Mouse (Mus musculus): ENCODE measurements around the gene Cep41.

Gene Cep41

GRCm38 (mm10) chr6:30693350-30693991, at the start of gene Cep41:
Cep41 (minus strand) TSS chr6:30693749.
- peak; percentile 97 for DNase-seq

GRCm38 (mm10) chr6:30739177-30739747, 45.7 kb upstream of the Cep41 start:
- peak; percentile 70 for DNase-seq

GRCm38 (mm10) chr6:30738464-30739006, 45.0 kb upstream of the Cep41 start:
- no peak for DNase-seq

- peak; percentile 88 for DNase-seq
Observed at GRCm38 (mm10) chr6:30737548-30738463, 44.3 kb upstream of the Cep41 start.

- DNase-seq: peak; percentile 87
Observed at GRCm38 (mm10) chr6:30736864-30737547, 43.5 kb upstream of the Cep41 start.

DNA sequence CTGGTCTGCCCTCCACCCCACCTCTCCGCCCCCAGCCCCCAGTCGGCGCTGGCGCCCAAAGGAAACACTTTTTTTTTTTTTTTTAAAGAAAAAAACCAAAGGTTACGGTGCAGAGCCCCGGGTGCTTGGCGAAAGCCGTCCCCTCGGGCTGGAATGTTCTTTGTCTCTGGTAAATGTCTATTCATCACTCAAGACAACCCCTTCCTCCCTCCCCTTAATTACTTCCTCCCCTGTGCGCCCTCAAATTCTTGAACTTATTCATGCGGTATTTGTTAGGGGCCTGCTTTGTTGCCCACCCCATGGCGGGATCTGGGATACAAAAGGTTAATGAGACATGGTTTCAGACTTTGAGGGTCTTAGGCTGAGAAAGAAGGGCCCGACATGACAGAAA, 42.8 kb upstream of the Cep41 start:
- DNase-seq: peak; percentile 46

- no peak for DNase-seq
Observed at GRCm38 (mm10) chr6:30735728-30736371, 42.3 kb upstream of the Cep41 start.

DNA sequence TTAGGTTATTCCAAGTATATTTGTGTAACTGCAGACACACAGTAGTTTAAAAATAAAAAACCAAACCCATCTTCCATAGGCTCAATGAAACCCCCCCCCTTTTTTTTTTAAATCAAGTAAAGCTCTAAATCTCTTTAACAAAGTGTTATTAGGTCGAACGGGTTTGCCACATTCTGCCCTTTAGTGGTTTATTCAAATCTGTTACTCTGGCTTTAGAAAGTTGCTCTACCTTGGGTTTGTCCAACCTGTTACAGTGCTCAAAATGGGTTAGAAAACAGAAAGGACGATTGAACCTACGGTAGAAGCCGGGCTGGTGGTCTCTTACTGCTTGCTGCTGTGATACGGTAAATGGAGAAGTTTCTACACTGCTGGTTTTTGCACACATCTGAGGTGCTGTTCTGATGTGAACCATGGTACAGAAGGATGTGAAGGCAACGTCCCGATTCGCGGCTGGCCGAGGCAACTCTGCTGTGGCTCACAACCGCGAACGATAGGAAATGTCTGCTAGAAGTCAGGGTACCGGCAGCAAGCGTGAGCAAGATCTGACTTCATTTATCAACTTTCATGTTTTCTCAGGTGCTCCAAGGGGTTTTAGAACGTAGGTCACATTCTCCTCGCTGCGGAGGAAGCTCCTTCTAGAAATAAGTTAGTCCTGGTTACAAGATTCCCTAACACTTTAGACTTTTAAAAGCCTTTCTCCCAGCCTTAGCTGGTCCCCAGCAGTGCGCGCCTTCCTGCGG, 41.6 kb upstream of the Cep41 start:
- DNase-seq: no peak

DNA sequence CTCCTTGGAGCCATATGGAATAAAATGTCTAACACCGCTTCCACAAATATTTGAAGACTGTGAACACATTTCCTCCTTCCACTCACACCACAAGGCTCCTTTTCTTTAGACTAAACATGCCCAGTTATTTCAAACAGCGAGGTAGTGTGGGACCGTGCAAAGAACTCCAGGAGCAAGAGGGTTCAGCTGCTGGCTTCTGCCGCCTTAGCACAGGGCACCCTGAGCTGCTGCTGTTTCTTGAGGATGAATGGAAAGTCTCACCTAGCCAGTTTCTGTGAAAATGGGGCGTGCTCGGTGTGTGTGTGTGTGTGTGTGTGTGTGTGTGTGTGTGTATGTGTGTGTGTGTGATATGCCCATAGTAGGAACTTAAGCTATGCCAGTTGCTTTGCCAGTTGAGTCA, 40.9 kb upstream of the Cep41 start:
- DNase-seq: no peak

GRCm38 (mm10) chr6:30732571-30733130, 39.1 kb upstream of the Cep41 start:
- no peak for DNase-seq

DNA sequence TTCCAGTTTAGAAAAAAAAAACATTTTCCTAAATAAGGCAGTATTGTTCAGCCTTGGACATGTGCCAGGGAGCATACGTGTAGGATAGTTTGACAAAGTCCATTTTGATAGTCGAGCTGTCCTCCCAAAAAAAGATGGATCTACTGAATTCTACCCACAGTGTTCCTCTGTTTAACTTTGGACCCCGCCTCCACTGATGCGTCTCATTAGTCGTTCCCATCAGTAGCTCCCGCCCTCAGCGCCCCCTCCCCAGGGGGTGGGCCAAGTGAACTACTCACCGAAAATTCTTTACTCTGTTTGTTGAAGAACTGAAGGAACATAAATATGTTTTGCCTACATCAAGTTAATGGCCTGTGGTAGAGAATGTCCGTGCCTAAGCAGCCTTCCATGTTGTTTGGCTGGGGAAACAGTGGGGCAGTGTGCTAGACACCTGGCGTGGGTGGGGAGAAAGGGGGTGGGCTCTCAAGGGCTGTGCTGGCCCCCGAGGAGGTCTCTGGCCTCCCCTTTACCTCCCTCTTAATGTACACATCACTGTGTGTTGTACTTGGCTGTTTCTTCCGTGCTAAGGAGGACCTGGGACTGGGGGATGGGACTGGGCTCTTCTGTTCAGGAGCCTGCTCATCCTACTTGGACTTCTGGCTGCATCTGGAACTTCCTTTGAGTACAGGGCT, 36.9 kb upstream of the Cep41 start:
- peak; percentile 52 for DNase-seq

DNA sequence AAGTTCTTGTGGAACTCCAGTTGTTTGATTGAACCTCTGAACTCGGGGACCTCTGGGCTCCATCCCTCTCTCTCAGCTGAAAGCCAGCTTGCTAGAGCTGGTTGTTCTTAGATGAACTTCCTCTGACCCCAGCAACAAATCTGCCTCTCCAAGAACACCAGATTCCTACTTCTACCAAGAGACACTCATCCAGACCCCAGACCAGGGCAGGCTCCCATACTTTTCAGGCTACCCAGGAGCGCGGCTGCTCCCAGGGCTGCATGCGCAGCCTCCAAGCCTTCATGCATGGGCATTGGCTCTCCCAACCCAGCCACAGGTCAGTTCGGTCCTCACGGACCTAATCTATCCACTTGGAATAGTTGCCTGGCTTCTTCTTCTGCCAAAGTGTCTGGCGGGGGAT, 29.8 kb upstream of the Cep41 start, which contains the start of gene Mest:
Mest (plus strand) TSS at position 217 of the 400 bp plus-strand sequence.
- DNase-seq: no peak

GRCm38 (mm10) chr6:30722385-30723164, 29.0 kb upstream of the Cep41 start:
- DNase-seq: no peak

DNA sequence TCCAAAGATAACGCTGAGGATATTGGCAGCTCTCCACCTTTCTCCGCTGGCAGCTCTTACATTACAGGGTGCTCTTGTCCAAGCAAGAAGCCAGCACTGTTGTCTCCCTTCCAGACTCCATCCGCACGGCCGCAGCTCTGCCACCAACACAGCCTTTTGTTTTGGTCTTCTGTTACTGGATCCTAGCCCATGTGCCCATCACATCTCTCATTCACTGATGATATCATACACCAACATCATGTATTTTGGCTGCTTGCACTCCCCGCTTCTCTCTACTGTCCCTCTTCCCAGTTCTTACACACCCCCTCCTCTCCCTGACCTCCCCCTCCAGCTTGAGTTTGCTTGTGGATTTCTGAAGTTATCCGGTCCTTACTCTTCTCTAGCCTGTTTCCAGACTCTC, 23.2 kb upstream of the Cep41 start:
- peak; percentile 11 for DNase-seq

- peak; percentile 10 for DNase-seq
Observed at GRCm38 (mm10) chr6:30714891-30715471, 21.4 kb upstream of the Cep41 start.

- no peak for DNase-seq
Observed at GRCm38 (mm10) chr6:30713896-30714295, 20.3 kb upstream of the Cep41 start.

DNA sequence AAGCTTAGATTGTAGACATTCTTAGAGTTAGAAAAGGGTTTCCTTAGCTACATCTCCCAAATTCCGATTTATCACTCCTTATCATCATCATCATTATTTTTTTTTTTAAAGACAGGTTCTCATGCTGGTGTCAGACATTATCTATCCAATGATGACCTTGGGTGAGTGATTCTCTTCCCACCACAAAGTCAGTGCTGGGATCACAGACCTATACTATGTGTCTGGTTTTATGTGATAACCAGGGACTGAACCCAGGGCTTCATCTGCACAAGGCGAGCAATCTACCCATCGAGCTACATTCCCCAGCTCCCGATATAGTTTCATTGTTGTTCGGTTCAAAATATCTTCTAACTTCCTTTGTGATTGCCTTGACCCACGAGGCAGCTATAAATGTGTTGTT, 19.9 kb upstream of the Cep41 start:
- DNase-seq: no peak

DNA sequence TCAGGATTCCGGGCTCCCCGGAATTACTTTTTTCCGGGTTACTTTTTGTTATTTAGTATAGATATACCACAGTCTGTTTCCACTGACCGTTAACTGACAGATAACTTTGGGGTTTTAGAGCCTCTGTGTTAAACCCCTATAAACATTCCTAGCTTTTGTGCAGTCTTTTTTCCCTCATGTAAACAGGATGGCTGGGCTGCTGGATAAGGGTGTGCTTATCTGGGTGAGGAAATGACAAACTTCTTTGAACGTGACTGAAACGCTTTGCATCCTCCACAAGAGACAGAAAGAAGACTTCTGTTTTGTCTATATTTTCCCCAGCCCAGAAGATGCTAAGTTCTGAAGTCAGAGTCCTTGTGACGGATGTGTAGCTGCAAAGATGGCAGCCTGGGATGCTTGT, 18.9 kb upstream of the Cep41 start:
- DNase-seq: no peak

- no peak for DNase-seq
Observed at GRCm38 (mm10) chr6:30711365-30711763, 17.8 kb upstream of the Cep41 start.
